Mouse (Mus musculus) gastrocnemius, adult 18-20 months (tissue): Measurements from ENCODE around the gene Amtn. TPM values are rescaled to one million over a fixed set of nuclear protein-coding genes. Genes with fewer than 3 reads are reported as not detected.
"Not testable (repeated sequence)": the region's sequence is repeated elsewhere in the genome, so short reads cannot be mapped to it uniquely, and the experiment has no call there.

Experiments used
- DNase-seq: peaks from one replicate; pipeline ENCODE4 v3.0.0; 2021; ENCODE audit warnings: low spot score
- long read RNA-seq, 2 experiments: library from polyadenylated mRNA; stranded (forward); transcript quantifications; one replicate each; pipeline ENCODE4 v2.0.0; 2021
- total RNA-seq, 2 experiments: library from RNA; stranded (reverse); gene quantifications; 2 replicates each; pipeline ENCODE4 v1.2.3; 2021

Amtn gene
- total RNA-seq = not detected
- long read RNA-seq, experiment 1 = 0 reads
- long read RNA-seq, experiment 2 = 0 reads

DNA sequence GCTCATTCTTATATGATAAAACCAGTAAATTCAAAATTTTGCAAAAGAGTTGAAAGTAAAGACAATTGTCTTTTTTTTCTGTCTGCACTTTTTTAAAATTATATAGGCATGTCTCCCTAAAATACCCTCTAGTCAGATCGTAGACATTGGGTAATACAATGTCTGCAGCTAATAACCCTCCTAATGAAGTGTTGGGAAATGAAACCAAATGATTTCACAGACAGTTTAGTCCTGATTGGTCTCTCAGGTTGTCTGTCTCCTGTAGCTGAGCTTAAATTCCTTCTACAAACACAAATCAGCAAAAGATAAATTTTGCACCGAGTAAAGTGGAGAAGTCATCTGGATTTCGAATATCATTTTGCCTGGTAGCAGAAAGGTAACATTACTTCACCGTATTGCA lies at the start of gene Amtn:
Gene Amtn, plus strand, starts transcription at position 301 of the 400 bp plus-strand sequence.
- DNase-seq = no peak

DNA sequence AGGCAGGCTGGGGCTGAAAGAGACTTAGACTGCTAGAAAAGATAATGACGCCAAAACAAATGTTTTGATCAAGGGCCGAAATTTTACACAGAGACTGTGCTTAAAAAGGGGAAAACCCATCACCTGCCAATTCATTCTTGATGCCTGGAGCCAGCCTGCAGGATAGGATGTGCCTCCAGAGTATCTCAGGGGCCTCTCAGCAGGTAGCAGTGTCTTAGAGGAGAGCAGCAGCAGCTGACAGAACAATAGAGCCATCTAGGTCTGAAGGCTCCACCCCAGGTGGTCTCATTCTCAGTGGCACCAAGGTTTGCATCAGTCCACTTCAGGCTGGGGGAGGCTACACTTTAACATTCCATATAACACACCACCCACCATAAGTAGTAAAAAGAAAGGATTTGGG lies 27.4 kb upstream of the Amtn start:
- not testable (repeated sequence) for DNase-seq

DNA sequence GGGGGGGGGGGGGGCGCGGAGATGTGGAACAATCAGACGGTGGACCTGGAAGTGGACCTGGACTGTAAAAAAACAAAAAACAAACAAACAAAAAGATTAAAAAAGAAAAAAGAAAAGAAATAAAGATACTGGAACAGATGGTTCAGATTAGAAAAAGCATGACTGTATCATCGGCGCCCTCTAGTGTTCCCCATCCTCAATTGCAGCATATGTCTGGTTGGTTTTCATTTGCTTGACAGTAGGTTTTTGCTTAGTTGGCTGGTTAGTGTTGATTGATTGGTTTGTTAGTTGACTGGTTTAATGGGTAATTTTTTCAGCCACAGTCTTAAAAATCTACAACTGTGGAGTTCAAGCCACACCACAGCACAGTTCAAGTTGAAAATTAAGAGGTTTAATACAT lies 11.1 kb upstream of the Amtn start:
- no peak for DNase-seq

DNA sequence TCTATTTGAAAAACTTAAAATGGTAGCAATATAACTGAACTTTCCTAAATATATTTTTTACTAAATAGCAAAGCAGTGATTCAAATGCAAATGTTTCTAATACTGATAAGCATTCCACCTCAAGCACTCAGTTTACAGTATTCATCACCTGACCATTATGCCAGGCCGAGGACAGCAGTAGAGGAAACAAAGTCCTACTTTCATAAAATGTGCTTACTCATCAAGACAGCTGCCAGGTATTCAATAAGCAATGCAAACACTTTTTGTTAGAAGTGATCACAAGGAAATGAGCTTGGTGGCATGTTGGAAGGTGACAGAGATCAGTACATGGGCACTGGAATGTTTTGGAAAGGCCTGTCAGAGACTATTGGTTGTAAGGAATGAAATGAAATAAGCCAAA lies 9.0 kb upstream of the Amtn start:
- DNase-seq = no peak

DNA sequence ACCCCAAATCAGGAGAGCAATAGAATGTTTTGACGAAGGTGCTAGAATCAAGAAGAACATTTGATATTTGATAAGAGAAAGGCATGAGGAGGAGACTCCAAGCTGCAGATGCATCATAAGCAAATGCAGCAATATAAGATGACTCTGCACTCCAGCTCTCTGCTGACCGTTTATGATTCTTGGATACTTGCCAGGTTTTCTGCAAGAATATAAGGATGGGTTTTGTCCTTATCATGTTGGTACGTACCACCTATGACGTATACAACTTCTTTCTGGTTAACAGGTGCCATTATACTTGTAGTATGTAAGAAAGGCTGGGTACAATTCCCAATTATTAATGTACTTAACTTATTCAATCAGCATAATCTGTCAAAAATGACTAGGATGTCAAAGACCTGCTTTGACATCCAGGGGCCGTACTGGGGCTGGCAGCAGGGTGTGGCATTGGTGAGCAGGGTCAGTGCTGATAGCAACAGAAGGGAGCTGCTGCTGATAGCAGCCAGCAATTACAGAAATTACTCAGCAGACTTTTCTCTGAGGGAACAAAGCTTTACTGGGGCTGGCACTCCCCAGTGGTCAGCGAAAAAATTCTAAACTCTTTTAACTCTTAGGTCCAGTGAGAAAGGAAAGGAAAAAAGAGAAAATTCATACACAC lies 5.2 kb upstream of the Amtn start:
- no peak for DNase-seq

DNA sequence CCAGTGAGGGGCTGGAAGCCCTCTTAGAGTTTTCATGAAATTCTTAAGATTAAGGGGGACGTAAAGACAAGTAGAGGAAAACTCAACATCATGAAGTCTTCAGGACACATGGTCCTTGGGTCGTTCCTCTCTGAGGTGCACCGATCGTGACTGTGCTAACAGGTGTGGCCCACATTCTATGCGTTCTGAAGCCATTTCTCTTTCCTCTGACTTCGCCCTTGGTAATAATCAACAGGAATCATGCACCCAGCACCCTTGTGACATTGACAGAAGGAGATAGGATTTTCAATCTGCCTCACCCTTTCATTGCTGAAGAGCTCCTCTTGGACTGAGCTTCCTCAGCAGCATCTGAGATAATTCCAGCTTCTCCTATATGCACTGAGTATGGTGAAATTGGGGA lies 3.3 kb upstream of the Amtn start:
- no peak for DNase-seq

DNA sequence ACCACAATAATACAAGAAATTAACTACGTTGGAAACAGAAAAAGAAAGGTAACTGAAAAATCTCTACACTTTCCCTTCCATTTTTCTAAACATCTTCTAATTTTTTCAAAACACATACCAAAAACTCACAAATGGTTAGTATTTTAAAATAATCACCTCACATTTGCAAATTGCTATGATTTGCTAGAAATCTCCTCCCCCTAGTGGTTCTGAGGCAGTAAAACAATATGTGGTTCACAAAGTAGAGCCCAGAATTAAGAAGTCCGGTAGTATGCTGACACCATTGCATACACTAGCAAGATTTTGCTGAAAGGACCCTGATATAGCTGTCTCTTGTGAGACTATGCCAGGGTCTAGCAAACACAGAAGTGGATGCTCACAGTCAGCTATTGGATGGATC lies 16.1 kb downstream of the Amtn start:
- not testable (repeated sequence) for DNase-seq

DNA sequence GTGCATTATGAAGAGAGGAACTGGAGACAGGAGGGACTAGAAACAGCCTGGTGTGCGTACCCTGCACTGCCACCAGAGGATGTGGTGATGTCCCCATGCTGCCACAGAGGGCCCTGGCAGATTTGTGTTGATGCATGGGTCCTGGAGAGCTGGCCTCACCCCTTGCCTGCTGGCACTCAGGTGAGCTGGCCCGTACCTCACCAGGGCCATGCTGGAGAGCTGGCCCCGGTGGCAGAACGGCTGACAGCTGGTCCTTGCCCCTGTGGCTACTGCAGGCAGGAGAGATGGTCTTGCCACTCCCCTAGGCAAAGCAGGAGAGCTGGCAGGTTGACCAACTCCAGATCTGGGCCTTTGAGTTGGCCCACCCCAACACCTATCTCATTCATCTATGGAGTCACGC lies 22.7 kb downstream of the Amtn start:
- DNase-seq = no peak

DNA sequence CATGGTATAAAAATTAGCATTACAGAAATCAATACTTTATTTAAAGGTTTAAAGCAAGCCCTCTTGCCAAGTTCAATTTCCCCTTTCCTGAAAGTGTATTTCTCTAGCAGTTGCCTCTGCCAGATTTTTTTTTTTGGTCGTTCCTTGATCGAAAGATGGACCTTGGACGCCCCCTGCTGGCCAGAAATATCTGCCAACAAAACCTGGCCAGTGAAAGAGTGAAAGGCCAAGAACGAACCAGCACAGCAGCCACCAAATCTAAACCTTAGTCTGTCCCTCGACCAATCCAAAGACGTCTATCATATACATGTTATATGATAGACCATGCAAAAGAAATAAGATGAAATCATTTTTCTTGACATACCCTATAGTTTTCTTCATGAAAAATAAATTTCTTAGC lies 23.9 kb downstream of the Amtn start:
- peak; percentile 37 for DNase-seq

DNA sequence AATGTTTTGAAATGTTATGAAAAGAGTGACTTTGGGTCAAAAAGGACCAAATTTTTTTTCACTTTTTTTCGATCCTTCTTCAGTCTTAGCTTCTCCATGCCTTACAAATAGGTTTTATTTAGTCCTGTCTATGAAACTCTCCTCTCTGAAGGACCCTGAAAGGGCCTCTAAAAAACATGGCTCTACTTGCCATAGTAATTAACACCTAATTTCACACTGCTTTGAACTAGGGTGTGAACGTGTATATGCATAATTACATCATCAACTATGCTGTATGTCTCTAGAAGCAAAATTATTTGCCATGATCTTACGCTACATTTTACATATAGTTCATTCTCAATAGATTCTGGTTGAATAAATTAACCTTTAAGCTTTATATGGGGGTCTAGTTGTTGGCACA lies 25.6 kb downstream of the Amtn start:
- no peak for DNase-seq

DNA sequence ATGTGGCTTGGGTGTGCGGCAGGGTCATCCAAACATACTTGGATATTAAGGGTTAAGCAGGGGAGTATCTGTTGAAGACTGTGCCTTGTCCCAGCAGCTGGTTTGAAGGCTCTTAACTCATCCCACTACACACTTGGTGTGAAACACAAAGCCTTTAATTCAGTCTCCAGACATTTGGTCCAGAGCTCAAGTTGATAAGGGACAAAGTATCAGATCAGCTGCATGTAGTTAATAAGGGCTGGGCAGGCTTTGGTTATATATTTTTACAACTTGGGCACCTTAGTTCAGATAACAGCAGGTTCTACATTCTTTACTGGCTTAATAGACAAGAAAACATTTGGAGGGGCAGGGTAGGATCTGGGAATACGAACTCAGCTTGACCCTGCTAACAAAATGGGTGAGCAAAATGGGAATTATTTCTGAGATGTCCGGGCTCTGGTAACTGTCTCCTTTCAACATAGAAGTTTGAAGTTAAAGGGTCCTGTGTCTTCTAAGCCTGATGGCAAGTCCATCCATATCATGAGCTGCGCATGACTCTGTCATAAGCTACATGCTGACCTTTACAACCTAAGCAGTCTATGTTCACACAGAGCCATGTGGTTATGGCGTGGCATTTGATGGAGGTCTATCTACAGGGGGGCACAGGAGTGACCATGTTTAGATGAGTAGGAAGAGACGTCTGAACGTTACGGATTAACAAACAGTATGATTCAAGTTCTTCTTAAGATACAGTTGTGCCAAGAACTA lies 44.6 kb downstream of the Amtn start:
- DNase-seq = no peak

DNA sequence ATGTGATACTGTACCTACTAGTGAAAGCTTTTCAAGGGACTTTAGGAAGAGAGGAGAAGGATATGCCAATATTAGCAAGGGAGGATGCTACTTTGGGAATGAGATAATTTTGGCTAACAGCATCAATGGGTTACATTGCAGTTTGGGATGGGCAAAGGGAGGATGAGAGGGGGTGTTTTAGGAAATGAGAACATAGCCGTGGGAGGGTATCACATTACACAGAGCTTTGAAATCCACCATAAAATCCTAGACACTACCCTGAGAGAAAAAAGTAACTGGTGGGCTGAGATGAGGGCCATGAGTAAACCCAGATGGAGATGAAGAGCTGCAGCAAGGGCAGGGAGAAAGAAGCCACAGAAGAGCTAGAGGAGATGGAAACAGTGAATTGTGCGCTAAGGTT lies 49.0 kb downstream of the Amtn start:
- DNase-seq = not testable (repeated sequence)

DNA sequence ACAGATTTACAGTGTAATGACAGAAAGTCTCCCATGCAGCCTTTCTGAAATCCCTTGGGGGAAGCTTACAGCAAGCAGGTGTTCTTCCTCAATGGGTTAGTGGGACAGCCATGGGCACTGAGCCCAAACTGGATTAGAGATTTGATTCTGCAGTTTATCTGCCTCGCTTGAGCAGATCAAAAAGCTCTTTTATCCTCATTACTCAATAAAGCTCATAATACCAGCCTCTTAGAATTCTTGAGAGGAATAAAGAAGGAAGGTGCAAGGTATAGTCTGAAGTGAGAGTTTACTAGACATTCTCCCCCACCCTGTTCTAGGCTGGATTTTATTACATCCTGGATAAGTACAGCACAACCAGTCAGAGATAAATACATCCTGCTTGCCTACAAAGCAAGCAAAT lies 50.8 kb downstream of the Amtn start:
- no peak for DNase-seq

Other genes with a start within 250 kb of the Amtn start
- not detected for gene Gm11115, start 222.0 kb upstream of the Amtn start, total RNA-seq
- gene Gm7714, start 107.2 kb upstream of the Amtn start, total RNA-seq = not detected
- gene Prol1, start 58.8 kb upstream of the Amtn start, total RNA-seq = not detected
- not detected for gene Ambn, start 79.9 kb downstream of the Amtn start, total RNA-seq
- not detected for gene Enam, start 111.9 kb downstream of the Amtn start, total RNA-seq
- gene Jchain, start 151.8 kb downstream of the Amtn start, total RNA-seq = under 1 TPM; 0.59 to 0.64 TPM
- 10 to 100 TPM; 25.5 to 26.2 TPM for gene Utp3, start 178.4 kb downstream of the Amtn start, total RNA-seq
- 1 to 10 TPM; 6.3 to 7.4 TPM for gene Rufy3, start 188.9 kb downstream of the Amtn start, total RNA-seq